23 mouse cellular contexts compared by ENCODE assay signal in the genomic region with DNA sequence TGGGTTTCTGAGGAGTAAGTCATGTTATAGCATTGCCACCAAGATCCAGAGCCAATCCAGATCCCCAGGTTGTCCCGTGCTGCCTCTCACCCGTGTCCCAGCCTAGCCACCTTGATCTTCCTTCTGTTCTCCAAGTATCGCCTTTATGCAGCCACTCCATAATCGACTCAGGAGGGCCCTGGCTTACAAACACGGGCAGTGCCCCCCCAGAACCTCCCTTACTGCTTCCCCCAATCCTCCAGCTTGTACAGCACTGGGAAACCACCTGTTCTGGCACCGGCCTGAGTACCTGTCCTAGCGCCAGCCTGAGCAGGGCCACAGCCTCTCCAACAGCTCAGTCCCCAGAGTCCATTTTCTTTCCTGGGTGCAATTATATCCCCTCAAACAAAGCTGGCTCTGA. TPM values are rescaled to one million over a fixed set of nuclear protein-coding genes. Genes with fewer than 3 reads are reported as not detected.
DNase-seq lines count a peak whose midpoint lies in the region; ATAC-seq lines count a peak whose summit lies in the region.
"Had no signal": no experiment of that assay in that cellular context is flagged by ENCODE, and none has a peak within 500 bp of the region (broad histone marks: within the 10 kb centered on the region; RNA-seq: fewer than 3 reads in every experiment).

No protein-coding gene starts in this region.

- no peak overlapping the region for H3K4me3 ChIP-seq in heart, embryonic 12.5 days
- H3K4me3 ChIP-seq in midbrain, embryonic 10.5 days = no peak overlapping the region
- no peak overlapping the region for H3K4me3 ChIP-seq in midbrain, embryonic 16.5 days (ENCODE audit: low read depth, low read length)
- H3K4me3 ChIP-seq: heart, adult 2 months; heart, embryonic 15.5 days; hindbrain, embryonic 13.5 days; intestine, embryonic 15.5 days had no signal

- H3K4me2 ChIP-seq in heart, embryonic 12.5 days = no peak overlapping the region
- no peak overlapping the region for H3K4me2 ChIP-seq in midbrain, embryonic 16.5 days (ENCODE audit: low read length)
- H3K4me2 ChIP-seq: heart, embryonic 11.5 days; heart, embryonic 15.5 days; hindbrain, embryonic 13.5 days; intestine, embryonic 15.5 days had no signal

- ATAC-seq in heart, embryonic 12.5 days (ENCODE audit: insufficient number of reproducible peaks, low FRiP score) = no peak
- no peak for ATAC-seq in midbrain, embryonic 16.5 days
- ATAC-seq: forebrain, embryonic 14.5 days; hindbrain, embryonic 16.5 days; intestine, embryonic 15.5 days; Patski had no signal

- no peaks in the 10 kb centered on the region for H3K36me3 ChIP-seq in heart, embryonic 12.5 days
- no peaks in the 10 kb centered on the region for H3K36me3 ChIP-seq in midbrain, embryonic 10.5 days
- no peaks in the 10 kb centered on the region for H3K36me3 ChIP-seq in midbrain, embryonic 16.5 days (ENCODE audit: control insufficient read depth, insufficient read depth, low read length)
- H3K36me3 ChIP-seq: heart, embryonic 15.5 days; hindbrain, embryonic 13.5 days; intestine, embryonic 15.5 days had no signal

- no peaks in the 10 kb centered on the region for H3K27me3 ChIP-seq in heart, embryonic 12.5 days (replicated peaks)
- no peaks in the 10 kb centered on the region for H3K27me3 ChIP-seq in midbrain, embryonic 10.5 days (ENCODE audit: low read depth, poor library complexity, severe bottlenecking)
- H3K27me3 ChIP-seq in midbrain, embryonic 16.5 days (ENCODE audit: control insufficient read depth, insufficient read depth, low read depth, low read length) = no peaks in the 10 kb centered on the region
- H3K27me3 ChIP-seq: heart, embryonic 15.5 days; hindbrain, embryonic 13.5 days; intestine, embryonic 15.5 days had no signal

- DNase-seq in cerebellum, postnatal 14 days = peak; percentile 28 to 38
- DNase-seq in cerebellum, adult 9-11 months = no peak
- DNase-seq in heart, adult 11 months = peak; percentile 64
- DNase-seq in midbrain, embryonic 10.5 days (ENCODE audit: low spot score) = no peak
- DNase-seq: adrenal gland, postnatal 10 days; adrenal gland, postnatal 36 days; B cell, adult 2 months; cerebellum, adult 18-20 months; cerebellum, postnatal 25 days; gastrocnemius, postnatal 25 days; heart, adult 2 months; heart, postnatal 10 days; heart, postnatal 4 days had no signal

- H3K4me1 ChIP-seq in heart, embryonic 12.5 days (replicated peaks) = peaks cover 3% of the 10 kb centered on the region; the same call in 1 of the 2 replicates
- H3K4me1 ChIP-seq in midbrain, embryonic 10.5 days = peaks cover 20% of the 10 kb centered on the region
- H3K4me1 ChIP-seq in midbrain, embryonic 16.5 days (ENCODE audit: control insufficient read depth, insufficient read depth, low read length) = peaks cover 6% of the 10 kb centered on the region; the same call in 1 of the 2 replicates

- H3K9me3 ChIP-seq in heart, embryonic 12.5 days (replicated peaks) = no peaks in the 10 kb centered on the region
- H3K9me3 ChIP-seq in midbrain, embryonic 10.5 days (replicated peaks) = no peaks in the 10 kb centered on the region
- no peaks in the 10 kb centered on the region for H3K9me3 ChIP-seq in midbrain, embryonic 16.5 days (replicated peaks; ENCODE audit: control insufficient read depth, low read length, poor library complexity, severe bottlenecking)
- H3K9me3 ChIP-seq: G1E; heart, embryonic 15.5 days; hindbrain, embryonic 13.5 days; intestine, embryonic 15.5 days had no signal

- H3K9ac ChIP-seq in heart, embryonic 12.5 days = no peak overlapping the region
- H3K9ac ChIP-seq in midbrain, embryonic 16.5 days (ENCODE audit: low read depth, low read length) = no peak overlapping the region
- H3K9ac ChIP-seq: heart, embryonic 15.5 days; hindbrain, embryonic 13.5 days; intestine, embryonic 15.5 days had no signal

- 69% methylated on average over 7 of the region's 7 CpGs for WGBS in heart, embryonic 12.5 days
- 83% methylated on average over 7 of the region's 7 CpGs for WGBS in midbrain, embryonic 10.5 days
- WGBS in midbrain, embryonic 16.5 days = 79% methylated on average over 7 of the region's 7 CpGs

- H3K27ac ChIP-seq in heart, embryonic 12.5 days (ENCODE audit: poor library complexity, severe bottlenecking) = no peak overlapping the region
- H3K27ac ChIP-seq in midbrain, embryonic 10.5 days (replicated peaks) = peak overlapping the region; percentile 53
- no peak overlapping the region for H3K27ac ChIP-seq in midbrain, embryonic 16.5 days (ENCODE audit: low read length)
- H3K27ac ChIP-seq: heart, adult 2 months; heart, embryonic 15.5 days; hindbrain, embryonic 13.5 days; intestine, embryonic 15.5 days had no signal

RNA-seq across cellular contexts. Expression of a gene that starts 12.2 kb away (rescaled TPM):
- polyA plus RNA-seq in heart, embryonic 12.5 days (2016; fragmentation: Nextera tagmentation; extraction: Ambion mirVana) = 0.13 TPM in 1 of 2 replicates, not detected in the other
- polyA plus RNA-seq in midbrain, embryonic 10.5 days (2016; fragmentation: Nextera tagmentation; extraction: Ambion mirVana) = 0.22 and 0.26 TPM in 2 replicates
- polyA plus RNA-seq in midbrain, embryonic 16.5 days (2015; fragmentation: Nextera tagmentation; extraction: Ambion mirVana) = 0.42 and 0.55 TPM in 2 replicates
- polyA plus RNA-seq: G1E; intestine, embryonic 15.5 days; Patski had no signal

RNA-seq across cellular contexts. Expression of a gene that starts 55.1 kb away (rescaled TPM):
- 23.6 and 24.2 TPM in 2 replicates for polyA plus RNA-seq in heart, embryonic 12.5 days (2016; fragmentation: Nextera tagmentation; extraction: Ambion mirVana)
- 30.9 and 34.6 TPM in 2 replicates for polyA plus RNA-seq in midbrain, embryonic 10.5 days (2016; fragmentation: Nextera tagmentation; extraction: Ambion mirVana)
- 23.9 and 26.8 TPM in 2 replicates for polyA plus RNA-seq in midbrain, embryonic 16.5 days (2015; fragmentation: Nextera tagmentation; extraction: Ambion mirVana)

RNA-seq across cellular contexts. Expression of a gene that starts 55.3 kb away (rescaled TPM):
- 45.3 and 47.8 TPM in 2 replicates for polyA plus RNA-seq in heart, embryonic 12.5 days (2016; fragmentation: Nextera tagmentation; extraction: Ambion mirVana)
- polyA plus RNA-seq in midbrain, embryonic 10.5 days (2016; fragmentation: Nextera tagmentation; extraction: Ambion mirVana) = 50.2 TPM in 2 replicates
- polyA plus RNA-seq in midbrain, embryonic 16.5 days (2015; fragmentation: Nextera tagmentation; extraction: Ambion mirVana) = 55.1 and 57.1 TPM in 2 replicates

RNA-seq across cellular contexts. Expression of a gene that starts 57.1 kb away (rescaled TPM):
- polyA plus RNA-seq in heart, embryonic 12.5 days (2016; fragmentation: Nextera tagmentation; extraction: Ambion mirVana) = 34.0 and 36.8 TPM in 2 replicates
- polyA plus RNA-seq in midbrain, embryonic 10.5 days (2016; fragmentation: Nextera tagmentation; extraction: Ambion mirVana) = 2.6 and 3.7 TPM in 2 replicates
- 40.4 and 43.2 TPM in 2 replicates for polyA plus RNA-seq in midbrain, embryonic 16.5 days (2015; fragmentation: Nextera tagmentation; extraction: Ambion mirVana)

Comparison
In these comparisons a context has a peak if more than half of its experiments do, and no peak if none do; other contexts are left out.
1. DNase-seq: peak in cerebellum, postnatal 14 days (2 of 2) and heart, adult 11 months (single experiment); none in cerebellum, adult 9-11 months (single experiment) and midbrain, embryonic 10.5 days (single experiment).